Mouse (Mus musculus) cortical plate, adult 2 months (tissue): Measurements from ENCODE around the gene Tctex1d1.

Source experiments
- CTCF ChIP-seq: fragments of 200-500 bp; IDR thresholded peaks from 2 replicates; pipeline ENCODE4 v1.5.1; 2011; ENCODE audit warnings: mild to moderate bottlenecking, control low read depth, low read length; ENCODE audit not compliant: insufficient read depth; ENCODE audit errors: extremely low read depth
- POLR2A ChIP-seq: fragments of 200-500 bp; IDR thresholded peaks from 2 replicates; pipeline ENCODE4 v1.6.1; 2011; ENCODE audit warnings: mild to moderate bottlenecking, low read length, control low read depth; ENCODE audit not compliant: insufficient read depth; ENCODE audit errors: extremely low read depth

- no peak for TF ChIP-seq CTCF
- TF ChIP-seq POLR2A = no peak
Measured at GRCm38 (mm10) chr4:102952476-102952875, 25.9 kb upstream of the Tctex1d1 start.
